Mouse (Mus musculus) left cerebral cortex, adult 9 months (tissue): ENCODE results near the gene Ankrd13d.

Experiments
- DNase-seq, 2 experiments: peaks; one replicate each; pipeline ENCODE4 v3.0.0; 2022; ENCODE audit warnings: low spot score in 2 of 2

Ankrd13d gene

DNA sequence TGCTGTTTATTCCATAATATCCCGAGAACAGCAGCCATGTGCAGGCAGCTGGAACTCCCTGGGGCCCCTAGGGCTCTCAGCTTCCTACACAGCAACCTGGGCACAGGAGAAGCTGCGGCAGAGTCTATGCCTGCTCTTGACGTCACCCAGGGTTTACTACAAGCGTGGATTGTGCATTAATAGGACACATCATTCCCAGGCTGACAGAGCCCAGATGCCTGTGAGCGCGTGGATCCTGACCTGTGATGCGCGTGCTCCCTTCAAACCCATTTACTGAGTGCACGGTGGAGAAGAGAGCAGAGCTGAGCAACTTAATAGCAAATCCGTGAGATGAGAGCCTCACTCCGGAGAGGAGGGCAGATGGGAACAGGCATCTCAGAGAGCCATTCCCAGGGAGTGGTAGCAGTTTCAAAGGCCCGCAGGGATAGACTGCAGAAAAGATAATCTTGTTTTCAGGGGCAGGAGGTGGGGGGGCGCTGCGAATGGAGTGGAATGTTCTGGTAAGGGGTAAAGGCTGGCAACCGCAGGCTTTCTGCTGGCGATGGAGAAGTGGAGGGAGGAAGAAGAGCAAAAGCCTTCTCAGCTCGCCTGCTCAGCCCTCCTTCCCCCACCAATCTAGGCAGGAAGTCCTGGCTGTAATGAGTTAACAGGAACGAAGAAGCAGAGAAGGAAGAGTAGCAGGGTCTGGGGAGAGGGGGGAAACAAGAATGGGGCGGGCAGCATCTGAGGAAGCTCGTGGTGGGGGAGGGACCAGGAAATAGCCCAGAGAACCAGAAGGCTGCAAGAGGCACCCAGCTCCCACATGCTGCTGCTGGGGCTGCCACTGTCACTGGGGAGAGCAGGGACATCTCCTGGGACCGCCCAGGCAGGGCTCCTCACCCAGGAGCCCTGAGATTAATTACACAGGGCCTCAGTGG, 19.1 kb upstream of the Ankrd13d start:
- peak in 1 of 2 experiments; percentile 50 for DNase-seq

DNA sequence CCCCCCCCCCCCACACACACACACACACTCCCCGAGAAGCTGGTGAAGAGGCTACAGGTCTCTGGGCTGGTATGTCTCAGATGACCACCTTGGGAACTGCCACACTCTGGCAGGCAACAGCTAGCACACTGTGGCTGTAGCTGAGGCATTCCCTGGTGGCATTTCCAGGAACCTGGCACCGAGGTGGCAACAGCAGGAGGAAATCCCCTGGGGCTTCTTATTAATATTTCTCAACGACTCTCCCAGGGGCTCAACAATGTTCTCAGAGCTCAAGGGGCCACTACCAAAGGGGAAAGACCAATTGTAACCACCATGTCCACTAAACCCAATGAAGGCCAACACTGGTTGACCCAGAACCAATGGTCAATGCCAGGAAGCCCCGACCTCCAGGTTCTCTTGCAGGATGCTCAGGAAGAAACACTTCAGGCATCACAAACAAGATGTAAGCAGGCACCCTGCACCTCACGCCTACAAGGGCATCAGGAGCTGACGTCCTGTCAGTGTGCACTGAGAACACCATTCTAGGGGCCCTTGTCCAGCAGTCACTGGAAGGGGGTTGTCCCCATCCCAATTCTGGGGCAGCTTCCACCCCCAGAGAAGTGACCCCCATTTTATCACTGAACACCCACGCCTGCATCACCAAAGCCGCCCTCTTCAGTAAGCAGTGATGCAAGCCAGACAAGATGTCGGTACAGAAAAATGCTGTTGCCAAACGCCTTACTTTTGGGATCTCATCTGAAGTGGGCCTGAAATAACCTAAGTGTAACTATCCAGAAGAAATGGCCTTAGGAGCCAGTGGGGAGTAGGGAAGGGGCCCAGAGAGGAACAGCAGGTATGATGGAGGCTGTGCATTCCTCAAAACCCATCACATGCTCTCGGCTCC, 18.2 kb upstream of the Ankrd13d start:
- no peak for DNase-seq

GRCm38 (mm10) chr19:4300271-4300704, 17.4 kb upstream of the Ankrd13d start:
- no peak for DNase-seq

DNA sequence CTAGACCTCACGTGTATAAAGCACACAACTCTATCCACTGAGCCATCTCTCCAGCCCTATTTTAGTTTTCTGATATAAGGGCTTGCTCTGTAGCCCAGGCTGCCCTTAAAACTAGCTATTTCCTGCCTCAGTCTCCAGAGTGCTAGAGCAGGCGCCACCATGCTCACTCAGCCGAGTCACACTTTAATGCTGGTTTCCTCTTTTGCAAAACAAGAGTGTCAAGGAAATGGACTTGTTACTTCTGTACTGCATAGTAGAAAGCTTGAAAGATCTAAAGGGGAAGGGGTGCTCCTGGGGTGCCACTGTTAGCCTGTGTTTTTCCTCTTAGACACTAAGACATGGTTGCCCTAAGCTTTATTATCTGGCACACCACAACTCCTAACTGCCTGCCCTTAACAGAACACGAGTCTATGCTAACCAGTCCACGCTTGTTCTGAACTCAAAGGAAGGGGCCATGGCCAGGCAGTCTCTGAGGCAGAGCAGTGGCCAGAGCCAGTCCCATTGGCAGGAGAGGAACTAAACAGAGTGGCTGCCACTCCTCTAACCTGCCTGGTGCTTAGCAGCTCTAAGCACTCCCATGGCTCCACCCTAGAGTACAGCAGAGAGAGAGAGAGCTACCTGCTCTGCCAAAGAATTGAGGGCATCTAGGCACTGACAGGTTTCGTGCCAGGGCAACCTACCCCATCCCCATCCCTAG, 16.8 kb upstream of the Ankrd13d start:
- no peak for DNase-seq

GRCm38 (mm10) chr19:4299126-4299525, 16.2 kb upstream of the Ankrd13d start:
- DNase-seq: no peak

GRCm38 (mm10) chr19:4298322-4299121, 15.6 kb upstream of the Ankrd13d start:
- no peak for DNase-seq

DNA sequence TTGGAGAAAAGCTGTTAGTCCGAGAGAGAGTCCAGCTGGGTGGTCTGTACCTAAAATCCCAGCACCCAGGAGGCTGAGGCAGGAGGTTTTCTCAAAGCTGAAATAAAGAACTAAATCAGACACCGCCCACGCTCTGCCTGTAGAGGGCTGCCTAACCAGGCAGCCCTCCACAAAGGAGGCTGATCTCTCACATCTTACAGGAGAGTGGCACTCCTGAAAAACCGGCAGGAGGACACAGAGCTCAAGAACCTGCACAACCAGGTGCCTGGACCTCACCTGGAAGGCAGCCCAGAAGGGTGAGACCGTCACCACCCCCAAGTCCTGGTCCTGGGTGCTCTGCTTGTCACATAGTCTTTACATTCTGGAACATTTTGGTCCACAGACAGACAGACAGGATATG, 14.9 kb upstream of the Ankrd13d start:
- DNase-seq: no peak

DNA sequence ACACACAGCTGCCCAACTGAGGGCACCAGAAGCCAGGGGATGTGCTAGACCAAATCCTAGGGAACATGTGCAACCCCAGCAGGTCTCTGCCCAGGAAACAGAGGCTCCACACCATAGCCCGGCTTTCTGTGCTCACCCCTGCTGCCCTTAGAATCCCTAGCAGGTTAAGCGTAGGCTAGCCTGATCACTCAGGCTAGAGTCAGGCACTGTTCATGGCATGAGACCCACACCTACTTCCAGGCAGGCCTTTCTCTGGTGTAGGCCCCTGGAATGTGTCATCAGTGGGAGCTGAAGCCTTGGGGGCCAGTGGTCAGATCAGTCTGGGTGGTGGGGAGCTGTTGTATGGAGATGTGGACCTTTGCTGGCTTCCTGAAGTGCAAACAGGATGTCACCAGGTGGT, 13.7 kb upstream of the Ankrd13d start:
- DNase-seq: no peak

DNA sequence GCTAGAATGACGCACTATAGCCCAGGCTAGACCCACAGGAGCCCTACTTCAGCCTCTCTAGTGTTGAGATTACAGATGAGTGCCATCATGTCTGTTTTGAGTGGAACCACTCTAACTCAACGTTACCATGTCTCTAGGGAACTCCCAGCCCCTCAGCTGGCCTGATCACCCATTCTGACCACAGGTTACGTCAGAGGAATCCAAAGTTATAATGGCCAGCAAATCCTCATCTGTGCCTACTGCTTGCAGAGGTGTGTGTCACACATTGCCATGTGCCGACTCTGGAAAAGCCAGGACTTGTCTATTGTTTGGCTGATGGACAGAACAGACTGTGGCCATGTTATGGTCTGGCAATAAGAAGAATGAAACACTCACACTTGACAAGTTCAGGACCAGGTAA, 12.5 kb upstream of the Ankrd13d start:
- DNase-seq: no peak

DNA sequence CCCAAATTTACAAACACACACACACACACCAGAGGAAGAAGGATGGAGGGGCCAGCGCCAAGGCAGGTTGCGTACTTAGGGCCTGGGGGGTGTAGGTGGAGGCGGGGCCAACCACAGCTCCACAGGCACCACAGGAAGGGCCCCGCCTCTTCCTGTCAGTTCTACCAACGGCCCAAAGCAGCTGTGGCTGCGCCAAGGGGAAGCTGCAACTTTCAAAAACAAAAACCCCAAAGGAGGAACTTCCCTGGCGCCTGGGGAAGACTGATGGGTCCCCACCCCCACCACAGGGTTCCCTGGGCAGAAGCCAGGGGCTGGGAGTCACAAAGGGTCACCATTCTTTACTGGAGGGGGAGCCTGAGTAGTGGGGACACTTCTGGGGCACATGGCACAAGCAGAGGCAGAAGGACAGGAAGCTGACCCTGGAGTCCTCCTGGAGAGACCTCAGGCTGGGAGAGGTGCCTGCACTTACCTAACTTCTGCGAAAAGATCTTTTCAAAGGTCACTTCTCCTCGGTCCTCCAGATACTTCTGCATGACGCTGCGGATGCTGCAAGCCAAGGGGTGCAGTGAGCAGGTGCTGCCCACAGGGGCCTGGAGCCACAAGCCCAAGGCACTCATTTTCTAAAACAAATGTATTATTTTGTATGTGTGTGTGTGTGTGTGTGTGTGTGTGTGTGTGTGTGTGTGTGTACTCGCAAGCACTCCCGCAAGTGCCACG, 11.6 kb upstream of the Ankrd13d start:
- no peak for DNase-seq

GRCm38 (mm10) chr19:4291161-4291560, 8.2 kb upstream of the Ankrd13d start:
- no peak for DNase-seq

DNA sequence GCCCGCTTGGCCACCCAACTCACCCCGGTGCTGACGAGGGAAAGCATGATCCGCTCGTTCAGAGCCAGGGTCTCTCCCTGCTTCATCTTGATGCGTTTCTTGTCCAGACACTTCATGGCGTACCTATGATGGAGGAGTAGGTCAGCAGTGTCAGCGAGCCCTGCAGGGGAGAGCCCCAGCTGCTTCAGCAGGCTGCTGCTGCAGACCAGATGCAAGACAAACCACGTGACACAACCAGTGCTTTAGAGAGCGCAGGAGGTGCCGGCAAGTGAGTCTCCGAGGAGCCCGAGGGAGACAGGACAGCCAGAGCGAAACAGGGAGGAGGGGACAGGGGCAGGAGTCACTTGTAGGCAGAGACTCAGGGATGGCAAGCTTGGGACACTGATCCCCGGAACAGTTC, 7.8 kb upstream of the Ankrd13d start:
- no peak for DNase-seq

DNA sequence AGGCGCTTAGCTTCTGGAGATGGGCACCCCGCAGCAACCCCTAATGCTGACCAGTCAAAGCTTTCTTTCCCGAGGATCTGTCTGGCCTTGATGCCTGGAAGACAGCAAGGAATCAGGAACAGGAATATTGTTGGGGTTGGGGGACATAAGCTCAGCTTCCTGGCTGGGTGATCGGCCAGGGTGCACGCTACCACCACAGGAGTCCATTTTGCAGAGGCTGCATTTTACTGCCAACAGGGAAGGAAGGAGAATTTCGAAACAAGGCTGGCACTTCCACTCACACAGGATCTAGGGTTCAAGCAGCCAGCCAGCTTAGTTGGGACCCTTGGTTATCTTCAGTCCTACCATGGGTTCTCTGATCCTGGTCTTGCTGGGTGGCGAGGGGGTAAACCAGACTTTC, 716 bp upstream of the Ankrd13d start:
- DNase-seq: no peak

DNA sequence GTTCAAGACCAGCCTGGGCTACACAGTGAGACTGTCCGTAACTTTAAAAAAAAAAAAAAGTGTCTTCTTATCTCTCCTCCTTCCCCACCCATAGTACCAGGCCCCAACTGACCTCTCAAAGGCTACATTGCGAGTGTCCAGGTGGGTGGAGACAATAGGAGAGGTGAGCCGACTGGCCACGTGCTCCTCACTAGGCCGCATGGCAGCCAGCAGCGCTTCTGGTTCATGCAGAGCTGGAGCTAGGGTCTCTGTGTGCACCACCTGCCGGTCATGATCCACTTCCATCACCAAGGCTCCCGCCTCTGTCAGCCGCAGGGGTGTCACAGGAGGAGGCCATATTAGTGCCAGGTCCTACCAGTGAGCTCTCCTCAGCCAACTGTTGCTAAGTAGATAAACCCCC, 2.5 kb downstream of the Ankrd13d start:
- DNase-seq: no peak

DNA sequence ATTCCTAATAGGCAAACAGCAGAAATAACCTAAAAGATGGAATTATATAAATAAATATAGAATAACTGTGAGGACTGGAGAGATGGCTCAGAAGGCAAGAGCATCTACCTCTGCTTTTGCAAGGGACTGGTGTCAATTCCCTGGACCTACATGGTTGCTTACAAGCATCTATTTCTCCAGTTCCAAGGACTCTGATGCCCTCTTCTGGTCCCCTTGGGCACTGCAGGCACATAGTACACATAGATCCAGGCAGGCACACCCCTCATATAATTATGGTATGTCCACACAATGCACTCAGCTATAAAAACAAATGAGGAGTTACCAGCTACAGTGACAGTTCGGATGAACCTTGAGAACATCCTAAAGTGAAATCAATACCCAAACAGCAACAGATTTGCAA, 3.5 kb downstream of the Ankrd13d start:
- no peak for DNase-seq

- no peak for DNase-seq
These were observed 12.0 kb downstream of the Ankrd13d start for GRCm38 (mm10) chr19:4270972-4271371.

DNA sequence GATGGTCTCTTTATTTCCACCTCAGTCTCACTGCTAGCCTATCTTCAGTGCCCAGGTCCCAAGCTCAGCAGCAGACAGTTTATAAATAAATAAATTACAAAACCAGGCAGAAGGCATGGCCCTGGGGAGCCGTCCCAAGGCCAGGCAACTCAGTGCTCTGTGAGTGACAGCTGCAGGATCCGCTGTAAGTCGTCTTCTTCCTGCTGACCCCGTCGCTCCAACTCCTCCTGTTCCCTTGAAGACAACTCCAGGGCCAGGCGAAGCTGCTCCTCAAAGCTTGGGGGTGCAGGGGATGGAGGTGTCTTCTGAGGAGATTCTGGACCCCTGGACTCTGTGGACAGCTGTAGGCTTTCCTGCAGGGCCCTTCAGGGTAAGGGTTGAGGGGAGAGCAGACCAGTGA, 12.8 kb downstream of the Ankrd13d start:
- DNase-seq: no peak

- DNase-seq: peak in 1 of 2 experiments; percentile 76
These were observed 14.2 kb downstream of the Ankrd13d start, which contains the start of gene Ssh3 for GRCm38 (mm10) chr19:4268566-4269361. TSS of gene Ssh3 (minus strand) at chr19:4269180.

DNA sequence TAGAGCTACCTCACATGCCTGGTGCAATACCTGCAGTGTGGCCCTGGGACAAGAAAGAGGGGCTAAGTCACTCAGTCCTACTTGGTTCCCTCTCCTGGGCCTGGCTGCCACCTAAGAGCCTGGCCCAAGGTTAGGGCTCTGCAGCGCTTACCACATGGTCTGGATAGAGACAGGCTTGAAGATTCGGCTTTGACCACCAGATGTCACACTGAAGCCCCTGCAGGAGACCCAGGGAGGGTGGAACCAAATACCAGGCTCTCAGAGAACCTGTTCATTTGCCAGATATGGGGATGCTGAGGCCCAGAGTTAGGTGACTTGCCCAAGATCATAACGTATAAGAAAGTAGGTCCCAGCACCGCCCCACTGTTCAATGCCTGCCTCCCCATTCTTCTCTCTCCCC, 17.0 kb downstream of the Ankrd13d start:
- no peak for DNase-seq
